Mouse (Mus musculus) embryonic fibroblast, embryonic 13.5 days (primary cell): ENCODE measurements around the gene Olfr763.

ENCODE experiments used
- CTCF ChIP-seq: IDR thresholded peaks from 2 replicates; pipeline ENCODE4 v1.5.1; 2011; ENCODE audit warnings: mild to moderate bottlenecking, control low read depth, low read length, moderate library complexity, borderline replicate concordance; ENCODE audit not compliant: insufficient read depth
- POLR2A ChIP-seq: IDR thresholded peaks from 2 replicates; pipeline ENCODE4 v1.6.1; 2011; ENCODE audit warnings: low read depth, mild to moderate bottlenecking, control low read depth, low read length, moderate library complexity

GRCm38 (mm10) chr10:128968341-128968749 is 42.2 kb upstream of the Olfr763 start:
- TF ChIP-seq CTCF, result no peak
- TF ChIP-seq POLR2A, result no peak
